Mouse (Mus musculus) thymus, adult 2 months (tissue): ENCODE data around the gene Armc5.

Source experiments
- CTCF ChIP-seq: fragments of 200-500 bp; IDR thresholded peaks from 2 replicates; pipeline ENCODE4 v1.5.1; 2012; ENCODE audit warnings: mild to moderate bottlenecking, control low read depth, low read length, moderate library complexity, borderline replicate concordance; ENCODE audit not compliant: control insufficient read depth, poor library complexity, insufficient read depth; ENCODE audit errors: extremely low read depth
- POLR2A ChIP-seq: fragments of 200-500 bp; IDR thresholded peaks from 2 replicates; pipeline ENCODE4 v1.6.1; 2012; ENCODE audit warnings: mild to moderate bottlenecking, low read length, control low read depth, moderate library complexity; ENCODE audit not compliant: control insufficient read depth, poor library complexity, insufficient read depth; ENCODE audit errors: extremely low read depth

- no peak for TF ChIP-seq CTCF
- TF ChIP-seq POLR2A = no peak
Measured at GRCm38 (mm10) chr7:128220936-128221335, 16.2 kb upstream of the Armc5 start.
